Mouse (Mus musculus): ENCODE results near the gene Ghrh.

GRCm38 (mm10) chr2:157384836-157385235, 37.5 kb upstream of the Ghrh start:
- TF ChIP-seq EP300 (IDR thresholded peaks at IDR 0.05; ENCODE audit: low read depth), result no peak
- TF ChIP-seq CTCF (IDR thresholded peaks at IDR 0.05; ENCODE audit: low read depth), result no peak
